Mouse (Mus musculus) hindbrain, postnatal 0 days (tissue): ENCODE measurements around the gene Rfx7. TPM values are rescaled to one million over a fixed set of nuclear protein-coding genes. Genes with fewer than 3 reads are reported as not detected.

Experiments used
- ATAC-seq: fragments of 200-750 bp; cut with Nextera tagmentation; 2 replicates; pipeline ENCODE4 v1.8.0; 2017; ENCODE audit warnings: mild to moderate bottlenecking, moderate TSS enrichment, moderate library complexity
- DNase-seq: peaks from one replicate; pipeline ENCODE4 v3.0.0-alpha.2; 2015; ENCODE audit warnings: low spot score
- H3K27ac ChIP-seq: fragments of 300-500 bp; sonication (generic); 2 replicates; pipeline ENCODE4 v1.5.1; 2014; ENCODE audit warnings: mild to moderate bottlenecking
- H3K27me3 ChIP-seq: fragments of 300-500 bp; sonication (generic); 2 replicates; pipeline ENCODE4 v1.6.1; 2014; ENCODE audit warnings: low read length, mixed read lengths; ENCODE audit not compliant: insufficient read depth
- H3K36me3 ChIP-seq: fragments of 300-500 bp; sonication (generic); 2 replicates; pipeline ENCODE4 v1.6.1; 2014; ENCODE audit warnings: low read length, mixed read lengths; ENCODE audit not compliant: insufficient read depth
- H3K4me1 ChIP-seq: fragments of 300-500 bp; sonication (generic); 2 replicates; pipeline ENCODE4 v1.6.1; 2014; ENCODE audit warnings: antibody characterized with exemption, low read length, mixed read lengths; ENCODE audit not compliant: insufficient read depth
- H3K4me2 ChIP-seq: fragments of 300-500 bp; sonication (generic); 2 replicates; pipeline ENCODE4 v1.6.1; 2014; ENCODE audit warnings: low read depth, mild to moderate bottlenecking, low read length, moderate library complexity, mixed read lengths
- H3K4me3 ChIP-seq: fragments of 300-500 bp; sonication (generic); 2 replicates; pipeline ENCODE4 v1.5.1; 2014; ENCODE audit warnings: low read length
- H3K9ac ChIP-seq: fragments of 300-500 bp; sonication (generic); replicated peaks from 2 replicates; pipeline ENCODE4 v1.6.1; 2014; ENCODE audit warnings: mild to moderate bottlenecking, low read length, moderate library complexity, mixed read lengths
- H3K9me3 ChIP-seq: fragments of 300-500 bp; sonication (generic); 2 replicates; pipeline ENCODE4 v1.6.1; 2016; ENCODE audit warnings: low read length, mixed read lengths
- CTCF ChIP-seq: IDR thresholded peaks from 2 replicates; pipeline ENCODE4 v1.5.1; 2016; ENCODE audit warnings: antibody characterized with exemption, control low read depth, low read depth
- WGBS: fragments of 180-500 bp; shearing (Covaris S2); extraction: QIAGEN DNeasy Blood & Tissue Kit; methylation state at CpG from one replicate; pipeline ENCODE4 v1.1.7; 2014; 5-methylcytosine and 5-hydroxymethylcytosine counted together
- microRNA-seq, 2 experiments: library from miRNA; unstranded; fragments of <30 nt; microRNA quantifications; one replicate each; pipeline ENCODE4; 2016
- polyA plus RNA-seq: library from polyadenylated mRNA; unstranded; fragments of >200 nt; fragmentation: Nextera tagmentation; extraction: Ambion mirVana; gene quantifications from 2 replicates; pipeline ENCODE4 v1.2.1, GENCODE M21; 2015
- total RNA-seq: library from RNA; depleted of rRNA; stranded (reverse); fragments of >200 nt; gene quantifications from 2 replicates; pipeline ENCODE4 v1.2.3, GENCODE M21; 2014; rRNA removed

The Rfx7 gene
- total and polyA plus RNA-seq, 2 experiments from 2014 or later = 11.9 to 35.2 TPM

DNA sequence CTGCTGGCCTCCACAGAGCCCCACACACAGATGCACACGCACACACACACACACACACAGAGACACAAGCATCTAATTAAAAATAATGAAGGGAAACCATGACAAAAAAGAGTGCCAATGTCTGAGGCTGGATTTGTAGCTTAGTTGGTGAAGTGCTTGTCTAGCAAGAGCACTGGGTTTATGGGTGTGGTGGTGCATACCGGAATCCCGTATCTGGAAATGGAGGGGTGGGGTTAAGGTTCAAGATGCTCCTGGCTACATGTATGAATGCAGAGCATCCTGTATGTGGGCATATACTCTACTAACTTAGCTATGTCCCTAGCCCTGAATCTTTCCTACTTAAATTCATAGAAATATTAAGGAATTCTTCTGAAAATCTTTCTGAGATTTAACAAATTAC, 135.1 kb downstream of the Rfx7 start:
- 73% methylated on average over 3 of the region's 3 CpGs for WGBS
- ATAC-seq = no peak
- TF ChIP-seq CTCF = no peak

DNA sequence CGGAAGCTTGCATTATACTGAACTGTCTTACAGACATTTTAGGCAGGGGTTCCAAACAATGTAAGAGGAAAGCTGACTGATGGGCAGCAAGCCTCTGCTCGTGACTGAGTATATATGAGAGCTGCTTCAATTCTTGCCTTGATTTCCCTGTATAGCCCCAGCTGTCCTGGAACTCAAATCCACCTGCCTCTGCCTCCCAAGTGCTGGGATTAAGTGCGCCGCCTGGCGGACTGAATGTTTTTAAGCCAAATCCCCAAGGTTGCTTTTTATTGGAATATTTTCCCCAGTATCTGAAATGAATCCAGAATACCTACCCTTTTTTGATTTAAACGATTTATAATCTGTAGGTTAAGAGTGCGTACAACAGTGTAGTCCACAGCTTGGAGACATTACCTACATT, 137.3 kb downstream of the Rfx7 start:
- ATAC-seq (no peak), DNase-seq (no peak)
- Histone ChIP-seq H3K4me3 (no peak overlapping the region), H3K9me3 (no peaks in the 10 kb centered on the region), H3K36me3 (peaks cover 15% of the 10 kb centered on the region), H3K9ac (no peak overlapping the region), H3K27ac (no peak overlapping the region), H3K27me3 (no peaks in the 10 kb centered on the region), H3K4me1 (peaks cover 11% of the 10 kb centered on the region), H3K4me2 (no peak overlapping the region)
- 78% methylated on average over 7 of the region's 7 CpGs for WGBS
- peak; percentile 30; the same call in 1 of the 2 replicates for TF ChIP-seq CTCF

More for the DNA sequence above, 135.1 kb downstream of the Rfx7 start:
- Histone ChIP-seq H3K4me2 (no peak overlapping the region), H3K4me1 (peaks cover 16% of the 10 kb centered on the region), H3K4me3 (no peak overlapping the region), H3K36me3 (no peaks in the 10 kb centered on the region), H3K27ac (no peak overlapping the region), H3K9ac (no peak overlapping the region), H3K27me3 (no peaks in the 10 kb centered on the region), H3K9me3 (no peaks in the 10 kb centered on the region)
- DNase-seq = no peak

DNA sequence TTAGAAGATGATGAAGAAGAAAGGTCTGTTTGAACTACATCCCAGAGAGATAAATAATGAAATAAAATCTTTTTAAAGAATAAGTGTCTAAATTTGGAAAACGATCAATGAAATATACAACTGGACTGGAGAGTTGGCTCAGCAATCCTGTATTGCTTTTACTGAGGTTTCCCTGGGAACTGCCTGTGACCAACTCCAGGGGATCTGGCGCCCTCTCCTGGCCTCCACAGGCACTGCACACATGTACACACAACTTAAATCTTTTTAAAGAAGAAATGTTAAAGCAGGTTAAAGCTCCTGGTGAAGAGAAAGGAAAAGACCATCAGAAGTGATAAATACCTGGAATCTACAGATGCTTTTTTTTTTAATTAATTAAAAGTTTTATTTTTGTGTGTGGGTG, 140.3 kb downstream of the Rfx7 start:
- 23% methylated on average over 2 of the region's 2 CpGs for WGBS
- H3K36me3 ChIP-seq = peaks cover 33% of the 10 kb centered on the region
- no peaks in the 10 kb centered on the region for H3K9me3 ChIP-seq
- ATAC-seq (peak; percentile 63; the same call in 1 of the 2 replicates), DNase-seq (peak; percentile 88)
- no peak overlapping the region for H3K27ac ChIP-seq
- H3K9ac ChIP-seq = no peak overlapping the region
- H3K4me3 ChIP-seq = no peak overlapping the region
- H3K27me3 ChIP-seq = no peaks in the 10 kb centered on the region
- TF ChIP-seq CTCF = peak; percentile 95
- H3K4me1 ChIP-seq = no peaks in the 10 kb centered on the region
- no peak overlapping the region for H3K4me2 ChIP-seq

Small RNA genes lying within 50 kb of the gene (microRNA-seq; reads per million reads assigned to microRNA genes)
- gene Gm28010 = 0 reads per million in 2 experiments

Other genes starting within 250 kb of the Rfx7 start
- 2.8 and 3.0 TPM in 2 replicates for gene Mns1, start 94.2 kb upstream of the Rfx7 start, total RNA-seq
- 8.1 and 9.5 TPM in 2 replicates for gene Mns1, start 94.2 kb upstream of the Rfx7 start, polyA plus RNA-seq
- gene Tex9, start 40.0 kb upstream of the Rfx7 start, total RNA-seq = 13.7 and 16.8 TPM in 2 replicates
- 41.9 and 44.8 TPM in 2 replicates for gene Tex9, start 40.0 kb upstream of the Rfx7 start, polyA plus RNA-seq
- gene Nedd4, start 130.1 kb downstream of the Rfx7 start, total RNA-seq = 393 and 416 TPM in 2 replicates
- 340 and 356 TPM in 2 replicates for gene Nedd4, start 130.1 kb downstream of the Rfx7 start, polyA plus RNA-seq